Mouse (Mus musculus) MEL (cell line): ENCODE results near the gene H2-Q6.

Experiments
- CHD1 ChIP-seq: IDR thresholded peaks from 2 replicates; pipeline ENCODE4 v1.6.1; 2012; ENCODE audit warnings: low read depth, mild to moderate bottlenecking, inconsistent platforms, low read length, improper control_type of control experiment
- CTCF ChIP-seq, 3 experiments: IDR thresholded peaks in 2 of 3; conservative IDR thresholded peaks in 1 of 3; 2 replicates each; pipeline ENCODE4 v1.5.1; 2011 to 2012; ENCODE audit warnings: low read length in 3 of 3, low read depth in 2 of 3, mild to moderate bottlenecking in 2 of 3, improper control_type of control experiment in 1 of 3, inconsistent platforms in 1 of 3, mixed read lengths in 1 of 3, moderate library complexity in 1 of 3; ENCODE audit not compliant: control insufficient read depth in 1 of 3, insufficient read depth in 1 of 3, poor library complexity in 1 of 3, severe bottlenecking in 1 of 3
- ELF1 ChIP-seq: IDR thresholded peaks from 2 replicates; pipeline ENCODE4 v1.6.1; 2014; ENCODE audit warnings: low read depth, mild to moderate bottlenecking, inconsistent platforms, low read length, improper control_type of control experiment, moderate library complexity
- EP300 ChIP-seq, 2 experiments: IDR thresholded peaks; 2 replicates each; pipeline ENCODE4 v1.6.1; 2011; ENCODE audit warnings: improper control_type of control experiment in 2 of 2, low read length in 2 of 2, low read depth in 1 of 2, mild to moderate bottlenecking in 1 of 2
- HCFC1 ChIP-seq: IDR thresholded peaks from 2 replicates; pipeline ENCODE4 v1.6.1; 2012; ENCODE audit warnings: low read depth, mild to moderate bottlenecking, inconsistent platforms, low read length, improper control_type of control experiment, moderate library complexity
- KAT2A ChIP-seq: conservative IDR thresholded peaks from 2 replicates; pipeline ENCODE4 v1.6.1; 2012; ENCODE audit warnings: low read depth, low read length, improper control_type of control experiment, inconsistent platforms
- MAX ChIP-seq: IDR thresholded peaks from 2 replicates; pipeline ENCODE4 v1.6.1; 2011; ENCODE audit warnings: low read length, improper control_type of control experiment
- MEF2A ChIP-seq: IDR thresholded peaks from 2 replicates; pipeline ENCODE4 v1.6.1; 2014; ENCODE audit warnings: low read depth, mild to moderate bottlenecking, inconsistent platforms, low read length, improper control_type of control experiment; ENCODE audit not compliant: poor library complexity, insufficient replicate concordance, severe bottlenecking; ENCODE audit errors: extremely low read depth
- MYC ChIP-seq: IDR thresholded peaks from 2 replicates; pipeline ENCODE4 v1.6.1; 2011; ENCODE audit warnings: low read depth, mild to moderate bottlenecking, low read length, improper control_type of control experiment, moderate library complexity
- POLR2A ChIP-seq, 2 experiments: IDR thresholded peaks; 2 replicates each; pipeline ENCODE4 v1.6.1; 2011 to 2012; ENCODE audit warnings: low read length in 2 of 2, mild to moderate bottlenecking in 2 of 2, control low read depth in 1 of 2, improper control_type of control experiment in 1 of 2, low read depth in 1 of 2, moderate library complexity in 1 of 2; ENCODE audit not compliant: control insufficient read depth in 1 of 2, insufficient read depth in 1 of 2, poor library complexity in 1 of 2
- TAL1 ChIP-seq: IDR thresholded peaks from 2 replicates; pipeline ENCODE4 v1.6.1; 2012; ENCODE audit warnings: mild to moderate bottlenecking, inconsistent platforms, low read length, moderate library complexity, mixed read lengths
- TCF12 ChIP-seq: IDR thresholded peaks from 2 replicates; pipeline ENCODE4 v1.6.1; 2014; ENCODE audit warnings: low read depth, mild to moderate bottlenecking, inconsistent platforms, low read length, improper control_type of control experiment, moderate library complexity
- ZC3H11A ChIP-seq: IDR thresholded peaks from 2 replicates; pipeline ENCODE4 v1.6.1; 2012; ENCODE audit warnings: low read depth, mild to moderate bottlenecking, inconsistent platforms, low read length, improper control_type of control experiment

GRCm38 (mm10) chr17:35418772-35419171 is 5.9 kb upstream of the H2-Q6 start:
- TF ChIP-seq ZC3H11A (no peak), MEF2A (no peak), TAL1 (no peak), CTCF (IDR thresholded peaks at IDR 0.05 in 2 of 3, conservative IDR thresholded peaks at IDR 0.05 in 1 of 3; ENCODE audit: control insufficient read depth in 1 of 3, insufficient read depth in 1 of 3, low read depth in 2 of 3, low read length in 3 of 3, poor library complexity in 1 of 3, severe bottlenecking in 1 of 3) (no peak), CHD1 (no peak), HCFC1 (no peak), MAX (no peak), KAT2A (no peak), ELF1 (no peak), POLR2A (IDR thresholded peaks at IDR 0.05; ENCODE audit: control insufficient read depth in 1 of 2, insufficient read depth in 1 of 2, low read depth in 1 of 2, low read length in 2 of 2, poor library complexity in 1 of 2) (no peak), TCF12 (no peak), EP300 (IDR thresholded peaks at IDR 0.05; ENCODE audit: low read depth in 1 of 2, low read length in 2 of 2) (no peak), MYC (no peak)
